Mouse (Mus musculus) liver, postnatal 0 days (tissue): ENCODE data around the gene Nsfl1c.

Experiments used
- CTCF ChIP-seq: sonication (generic); IDR thresholded peaks from 2 replicates; pipeline ENCODE4 v1.5.1; 2016; ENCODE audit warnings: antibody characterized with exemption, low read depth
- EP300 ChIP-seq: IDR thresholded peaks from 2 replicates; pipeline ENCODE4 v1.6.1; 2016; ENCODE audit warnings: antibody characterized with exemption, low read depth, mild to moderate bottlenecking

- TF ChIP-seq EP300 (no peak), CTCF (peak; percentile 31)
Observed at GRCm38 (mm10) chr2:151504226-151504625, 10.2 kb downstream of the Nsfl1c start.
